Mouse (Mus musculus): ENCODE results near the gene Tbc1d8.

Gene Tbc1d8

GRCm38 (mm10) chr1:39479254-39479653 lies 699 bp upstream of the Tbc1d8 start:
- in situ Hi-C loops (cut with MboI): no loop called here

DNA sequence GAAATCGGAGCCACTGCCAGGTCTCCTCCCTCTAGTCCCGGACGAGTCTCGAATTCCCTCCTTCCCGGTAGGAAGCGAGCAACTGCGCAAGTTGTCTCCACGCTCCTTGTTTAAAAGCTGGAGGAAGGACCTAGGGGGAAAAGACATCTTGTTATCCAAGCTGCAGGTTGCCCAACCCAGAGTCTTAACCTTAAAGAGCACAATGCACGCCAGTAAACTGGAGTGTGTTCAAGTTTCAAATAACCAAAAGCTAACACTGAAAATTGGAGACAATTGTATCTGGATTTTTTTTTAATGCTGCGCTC lies 293 bp upstream of the Tbc1d8 start:
- in situ Hi-C loops (cut with MboI): no loop called here

DNA sequence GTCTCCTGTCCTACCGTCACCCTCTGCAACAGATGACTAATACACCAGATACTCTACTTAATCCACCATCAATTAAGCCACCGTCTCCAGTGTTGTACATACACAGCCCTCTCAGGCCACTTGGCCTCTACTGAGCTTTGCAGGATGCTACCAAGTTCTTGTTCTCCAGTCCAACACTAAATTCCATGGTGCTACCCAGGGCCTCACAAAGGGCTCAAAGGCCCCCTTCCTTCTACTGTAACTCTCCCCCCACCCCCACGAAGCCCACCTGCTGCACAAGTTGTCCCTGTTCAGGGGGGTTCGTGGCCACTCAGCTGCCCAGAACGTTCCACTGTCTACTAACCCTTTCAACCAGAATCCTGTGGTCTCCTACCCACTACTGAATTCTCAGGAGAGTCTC lies 1.5 kb downstream of the Tbc1d8 start:
- in situ Hi-C loops (cut with MboI): no loop called here

GRCm38 (mm10) chr1:39476341-39476740 lies 2.2 kb downstream of the Tbc1d8 start:
- in situ Hi-C loops (cut with MboI): no loop called here

DNA sequence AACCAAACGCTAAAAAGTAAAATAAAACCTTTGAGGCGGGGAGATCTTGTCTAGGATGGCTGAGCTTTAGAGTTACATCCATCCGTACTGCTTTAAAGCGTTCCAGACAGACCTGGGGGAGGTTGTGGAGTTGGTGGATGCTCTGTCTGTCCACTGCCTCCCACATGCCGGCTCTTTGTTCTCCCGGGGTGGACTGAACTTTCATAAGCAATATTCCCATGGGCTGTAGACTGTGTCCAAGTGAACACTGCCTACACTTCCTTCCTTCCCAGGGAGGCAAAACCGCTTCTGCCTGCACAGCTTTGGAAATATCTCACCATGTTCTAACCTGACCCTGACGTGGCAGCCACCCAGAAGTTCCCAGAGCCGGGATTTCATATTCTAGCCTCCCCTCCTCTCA lies 4.0 kb downstream of the Tbc1d8 start:
- in situ Hi-C loops (cut with MboI): no loop called here

DNA sequence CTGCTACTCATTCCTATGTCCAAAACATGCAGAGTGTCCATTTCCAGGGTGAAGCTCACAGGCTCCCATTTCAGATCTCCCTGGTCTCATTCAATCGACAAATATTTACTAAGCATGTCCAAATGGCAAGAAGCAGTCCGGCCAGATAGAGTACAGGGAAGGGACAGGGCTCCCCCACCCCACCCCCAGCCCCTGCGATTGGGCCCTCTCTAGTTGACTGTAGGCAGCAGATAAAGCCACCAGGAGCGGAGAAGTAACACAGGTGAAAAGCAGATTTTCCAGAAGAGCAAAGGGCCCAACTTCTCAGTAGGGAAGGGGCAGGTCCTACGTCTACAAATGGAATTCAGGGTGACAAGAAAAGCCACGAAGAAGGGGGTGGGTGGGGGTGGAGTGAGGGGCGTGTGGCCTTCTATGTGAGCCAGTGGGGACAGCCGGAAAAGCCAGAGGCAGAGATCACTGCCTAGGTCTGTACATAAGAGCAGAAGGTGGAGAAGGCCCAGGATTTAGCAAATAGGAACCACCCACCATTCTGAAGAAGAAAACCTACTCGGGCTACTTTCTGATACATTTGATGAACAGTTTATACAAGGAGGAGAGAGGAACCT lies 7.2 kb downstream of the Tbc1d8 start:
- in situ Hi-C loops (cut with MboI): no loop called here

DNA sequence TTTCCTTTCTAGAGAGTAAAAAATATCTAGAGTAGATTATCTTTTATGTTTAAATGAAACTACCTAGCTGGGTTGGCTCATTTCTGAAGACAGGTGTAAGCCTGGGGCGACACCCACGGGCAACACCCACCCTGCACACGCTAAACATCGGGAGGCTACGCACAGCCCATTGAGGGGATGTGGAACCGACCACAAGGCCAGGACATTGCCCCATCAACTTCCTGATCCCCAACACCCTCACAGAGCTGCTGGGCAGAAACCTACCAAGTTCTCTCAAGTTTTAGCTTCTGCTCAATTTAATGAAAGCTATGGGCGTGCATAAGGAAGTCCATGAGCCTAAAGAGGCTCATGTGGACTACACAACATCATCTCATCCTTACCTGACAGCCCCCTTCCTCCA lies 9.6 kb downstream of the Tbc1d8 start:
- in situ Hi-C loops (cut with MboI): no loop called here

- in situ Hi-C loops (cut with MboI): no loop called here
These were observed 12.0 kb downstream of the Tbc1d8 start for GRCm38 (mm10) chr1:39466526-39466925.

DNA sequence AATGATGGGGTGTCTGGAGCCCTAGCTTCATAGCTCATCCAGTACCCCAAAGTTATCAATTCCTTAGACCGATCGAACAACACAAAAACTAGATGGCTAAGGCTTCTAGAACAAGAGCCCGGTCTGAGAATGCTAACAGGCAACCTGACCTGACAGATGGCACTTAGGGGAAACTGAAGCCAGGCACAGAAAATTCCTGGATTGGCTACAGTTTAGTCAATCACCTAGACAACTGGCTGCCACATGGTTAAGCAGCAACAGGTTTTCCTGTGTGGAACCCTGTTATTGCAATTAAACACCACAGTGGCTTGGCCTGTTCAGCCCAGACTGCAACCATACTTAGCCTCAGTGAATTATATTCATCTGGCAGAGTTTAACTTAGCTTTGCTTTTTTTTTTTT lies 13.8 kb downstream of the Tbc1d8 start:
- in situ Hi-C loops (cut with MboI): no loop called here

DNA sequence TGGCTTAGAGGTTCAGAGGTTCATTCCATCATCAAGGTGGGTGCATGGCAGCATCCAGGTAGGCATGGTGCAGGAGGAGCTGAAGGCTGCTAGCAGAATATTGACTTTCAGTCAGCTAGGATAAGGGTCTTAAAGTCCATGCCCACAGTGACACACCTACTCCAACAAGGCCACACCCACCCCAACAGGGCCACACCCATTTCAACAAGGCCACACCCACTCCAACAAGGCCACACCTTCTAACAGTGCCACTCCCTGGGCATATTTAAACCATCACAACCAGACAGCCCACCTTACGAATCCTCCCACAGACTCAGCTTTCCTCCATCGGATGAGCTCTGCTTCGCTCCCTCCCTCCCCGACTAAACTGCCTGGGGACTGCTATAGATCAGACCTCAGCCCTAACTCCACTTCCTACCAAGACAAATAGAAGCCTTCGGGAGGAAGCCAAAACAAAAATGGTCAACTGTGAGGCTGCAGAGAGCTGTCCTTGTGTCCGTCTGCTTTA lies 15.6 kb downstream of the Tbc1d8 start:
- in situ Hi-C loops (cut with MboI): no loop called here

GRCm38 (mm10) chr1:39462036-39462435 lies 16.5 kb downstream of the Tbc1d8 start:
- in situ Hi-C loops (cut with MboI): no loop called here

GRCm38 (mm10) chr1:39460495-39460894 lies 18.1 kb downstream of the Tbc1d8 start:
- in situ Hi-C loops (cut with MboI): no loop called here

DNA sequence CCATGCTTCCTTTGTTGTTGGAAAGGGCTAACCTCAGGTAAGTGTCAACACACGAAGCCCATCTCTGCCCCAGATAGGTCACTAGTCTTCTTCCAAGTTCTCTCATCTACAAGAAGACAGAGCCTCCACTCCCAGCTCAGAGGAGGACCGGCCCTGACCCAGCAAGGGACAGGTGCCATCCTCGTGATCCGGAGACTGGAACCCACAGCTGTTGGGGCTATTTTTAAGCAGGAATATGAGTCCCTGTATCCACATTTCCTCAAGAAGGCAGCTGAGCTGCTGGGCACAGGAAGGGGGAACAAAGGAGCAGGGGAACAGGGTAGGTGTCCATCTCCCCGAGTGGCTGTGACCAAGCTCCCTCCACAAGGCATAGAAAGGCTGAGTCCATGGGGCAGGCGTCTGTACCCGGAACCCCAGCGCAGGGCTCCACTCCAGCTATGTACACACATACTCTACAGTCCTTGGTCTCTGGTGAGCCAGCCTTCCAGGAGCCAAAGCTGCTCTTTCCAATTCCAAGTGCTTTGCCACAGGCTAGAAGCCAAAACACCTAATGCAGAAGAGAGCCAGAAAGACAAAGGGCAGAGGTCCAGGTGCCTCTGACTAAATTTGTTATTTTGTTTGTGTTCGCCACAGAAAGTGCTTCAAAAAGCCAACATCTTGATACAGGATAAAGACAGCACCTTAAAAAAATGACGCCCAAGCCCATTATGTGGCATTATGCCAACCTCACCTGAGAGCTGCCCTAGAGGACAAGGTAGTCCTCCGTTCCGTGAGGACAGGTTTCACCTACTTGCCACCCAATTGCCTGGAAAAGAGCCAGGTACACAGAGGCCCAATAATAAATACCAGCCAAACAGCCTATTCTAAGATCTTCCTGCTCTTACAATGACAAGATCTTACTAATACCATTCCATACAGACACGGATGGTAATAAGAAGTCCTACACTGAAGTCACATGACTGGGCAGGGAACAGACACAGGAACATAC lies 20.4 kb downstream of the Tbc1d8 start:
- in situ Hi-C loops (cut with MboI): no loop called here

DNA sequence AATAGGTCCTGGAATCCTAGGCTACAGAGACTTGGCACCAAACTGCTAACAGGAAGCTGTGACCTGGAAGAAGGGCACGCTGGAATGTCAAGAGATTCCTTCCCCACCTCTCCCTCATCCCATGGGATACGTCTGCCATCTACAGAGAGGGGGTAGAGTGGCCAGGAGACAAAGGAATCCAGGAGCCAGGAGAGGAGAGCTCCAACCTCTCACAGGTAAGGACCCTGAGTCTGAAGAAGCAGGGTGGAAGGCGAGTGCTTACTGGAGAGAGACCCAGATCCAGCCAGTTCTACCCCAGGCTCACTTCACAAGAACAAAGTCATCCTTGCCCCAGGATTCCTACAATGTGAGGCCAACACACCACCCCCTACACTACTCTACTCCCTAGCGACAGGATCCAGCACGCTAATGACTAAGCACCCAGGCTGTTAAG lies 22.1 kb downstream of the Tbc1d8 start:
- in situ Hi-C loops (cut with MboI): no loop called here

DNA sequence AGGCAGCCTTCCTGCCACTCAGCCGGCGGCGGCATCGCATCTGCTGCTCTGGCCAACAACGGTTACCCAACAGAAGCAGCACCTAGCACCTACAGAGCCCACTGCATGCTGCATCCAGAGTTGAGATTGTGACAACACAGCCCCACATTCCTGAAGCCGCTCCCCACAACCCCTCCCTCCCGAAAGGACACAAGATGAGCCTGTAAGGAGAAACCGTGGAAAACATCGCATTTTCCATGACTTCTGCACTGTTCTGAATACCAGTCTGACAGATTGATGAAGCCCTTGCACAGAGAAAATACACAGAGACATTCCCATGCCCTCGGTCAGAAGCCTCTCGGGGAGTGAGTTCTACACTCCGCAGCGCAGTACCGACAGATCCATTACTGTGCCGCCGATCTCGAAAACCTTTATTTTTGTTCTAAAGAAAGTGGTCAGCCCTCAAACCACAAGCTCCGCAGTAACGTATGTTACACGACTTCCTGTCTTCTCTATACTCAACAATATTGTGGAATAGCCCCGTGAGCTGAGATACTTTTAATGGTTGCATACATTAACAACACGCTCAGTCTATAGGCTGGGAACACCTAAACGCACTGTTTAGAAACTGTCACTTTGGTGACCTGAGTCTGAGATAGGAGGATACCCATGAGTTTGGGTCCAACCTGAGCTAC lies 23.1 kb downstream of the Tbc1d8 start:
- in situ Hi-C loops (cut with MboI): no loop called here

GRCm38 (mm10) chr1:39454783-39455175 lies 23.8 kb downstream of the Tbc1d8 start:
- in situ Hi-C loops (cut with MboI): no loop called here

DNA sequence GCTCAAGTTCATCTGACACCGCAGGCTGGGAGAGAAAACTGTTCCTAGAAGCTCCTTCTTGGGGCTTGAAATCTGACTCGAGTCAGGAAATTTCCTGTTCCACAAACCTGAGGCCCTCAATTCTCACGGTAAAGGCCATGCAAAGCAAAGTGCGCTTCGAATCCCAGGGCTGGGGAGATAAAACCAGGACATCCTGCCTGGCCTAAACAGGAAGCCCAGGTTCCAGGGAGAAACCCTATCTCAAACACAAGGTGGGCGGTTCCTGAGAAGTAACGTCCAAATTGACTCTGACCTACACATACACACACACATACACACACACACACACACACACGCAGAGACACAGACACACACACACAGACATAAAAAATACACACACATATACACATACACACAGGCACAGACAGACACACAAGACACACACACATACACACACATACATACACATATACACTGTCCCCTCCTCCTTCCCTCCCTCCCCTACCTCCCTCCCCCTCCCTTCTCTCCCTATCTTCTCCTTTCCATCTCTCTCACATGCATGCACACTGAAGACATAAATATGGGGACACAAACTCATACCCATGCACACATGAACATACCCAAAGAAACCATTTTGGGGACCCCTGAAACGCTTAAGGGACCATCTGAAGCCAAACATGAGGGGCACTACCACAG lies 24.3 kb downstream of the Tbc1d8 start:
- in situ Hi-C loops (cut with MboI): no loop called here

GRCm38 (mm10) chr1:39452203-39452602 lies 26.4 kb downstream of the Tbc1d8 start:
- in situ Hi-C loops (cut with MboI): no loop called here

GRCm38 (mm10) chr1:39450069-39450728 lies 28.4 kb downstream of the Tbc1d8 start:
- in situ Hi-C loops (cut with MboI): no loop called here

- in situ Hi-C loops (cut with MboI): no loop called here
These were observed 29.2 kb downstream of the Tbc1d8 start for GRCm38 (mm10) chr1:39449251-39449790.

- in situ Hi-C loops (cut with MboI): no loop called here
These were observed 29.7 kb downstream of the Tbc1d8 start for GRCm38 (mm10) chr1:39448819-39449218.
